Mouse (Mus musculus) forebrain, embryonic 15.5 days (tissue): ENCODE results near the gene Ros1. TPM values are rescaled to one million over a fixed set of nuclear protein-coding genes. Genes with fewer than 3 reads are reported as not detected.

Experiments used
- ATAC-seq: fragments of 200-750 bp; cut with Nextera tagmentation; replicated peaks from 2 replicates; pipeline ENCODE4 v1.8.0; 2017; ENCODE audit warnings: mild to moderate bottlenecking, moderate TSS enrichment, moderate library complexity
- H3K27ac ChIP-seq: fragments of 300-500 bp; sonication (generic); replicated peaks from 2 replicates; pipeline ENCODE4 v1.5.1; 2015; ENCODE audit warnings: mild to moderate bottlenecking, inconsistent platforms
- H3K27me3 ChIP-seq: fragments of 300-500 bp; sonication (generic); 2 replicates; pipeline ENCODE4 v1.6.1; 2015; ENCODE audit warnings: inconsistent platforms
- H3K36me3 ChIP-seq: fragments of 300-500 bp; sonication (generic); 2 replicates; pipeline ENCODE4 v1.6.1; 2015; ENCODE audit warnings: mild to moderate bottlenecking, inconsistent platforms
- H3K4me1 ChIP-seq: fragments of 300-500 bp; sonication (generic); 2 replicates; pipeline ENCODE4 v1.6.1; 2015; ENCODE audit warnings: inconsistent platforms
- H3K4me2 ChIP-seq: fragments of 300-500 bp; sonication (generic); replicated peaks from 2 replicates; pipeline ENCODE4 v1.6.1; 2015; ENCODE audit warnings: mild to moderate bottlenecking, inconsistent platforms
- H3K4me3 ChIP-seq: fragments of 300-500 bp; sonication (generic); 2 replicates; pipeline ENCODE4 v1.5.1; 2015; ENCODE audit warnings: mild to moderate bottlenecking, inconsistent platforms
- H3K9ac ChIP-seq: fragments of 300-500 bp; sonication (generic); replicated peaks from 2 replicates; pipeline ENCODE4 v1.6.1; 2015; ENCODE audit warnings: mild to moderate bottlenecking, inconsistent platforms
- H3K9me3 ChIP-seq: fragments of 300-500 bp; sonication (generic); 2 replicates; pipeline ENCODE4 v1.6.1; 2016; ENCODE audit warnings: inconsistent platforms
- WGBS: fragments of 180-500 bp; shearing (Covaris S2); methylation state at CpG from one replicate; pipeline ENCODE4 v1.1.7; 2015; ENCODE audit warnings: mixed read lengths; 5-methylcytosine and 5-hydroxymethylcytosine counted together
- polyA plus RNA-seq: library from polyadenylated mRNA; unstranded; fragments of >200 nt; fragmentation: Nextera tagmentation; extraction: Ambion mirVana; gene quantifications from 2 replicates; pipeline ENCODE4 v1.2.1, GENCODE M21; 2015

The Ros1 gene
- polyA plus RNA-seq, result not detected in 2 replicates

- Histone ChIP-seq H3K36me3 (no peaks in the 10 kb centered on the region), H3K9me3 (no peaks in the 10 kb centered on the region), H3K4me3 (no peak within 1 kb of the TSS), H3K9ac (no peak within 1 kb of the TSS), H3K4me1 (no peaks in the 10 kb centered on the region), H3K27me3 (no peaks in the 10 kb centered on the region), H3K4me2 (no peak within 1 kb of the TSS), H3K27ac (no peak within 1 kb of the TSS)
- ATAC-seq, result no peak
- 84% methylated on average over 7 of the region's 7 CpGs for WGBS
Measured at GRCm38 (mm10) chr10:52194957-52195852, at the start of gene Ros1. Gene Ros1, minus strand, starts transcription at chr10:52195244.

GRCm38 (mm10) chr10:52242680-52243323, 47.8 kb upstream of the Ros1 start:
- Histone ChIP-seq H3K4me1 (0 out of 2 replicates have a peak, but pooled peaks cover 2% of the 10 kb centered on the region), H3K4me2 (no peak overlapping the region), H3K9ac (no peak overlapping the region), H3K36me3 (no peaks in the 10 kb centered on the region), H3K9me3 (no peaks in the 10 kb centered on the region), H3K27me3 (no peaks in the 10 kb centered on the region), H3K4me3 (no peak overlapping the region), H3K27ac (no peak overlapping the region)
- 14% methylated on average over 7 of the region's 7 CpGs for WGBS
- ATAC-seq, result peak; percentile 38; the same call in 1 of the 2 replicates

- Histone ChIP-seq H3K27ac (no peak overlapping the region), H3K36me3 (no peaks in the 10 kb centered on the region), H3K27me3 (no peaks in the 10 kb centered on the region), H3K4me2 (no peak overlapping the region), H3K9ac (no peak overlapping the region), H3K4me1 (0 out of 2 replicates have a peak, but pooled peaks cover 2% of the 10 kb centered on the region), H3K9me3 (no peaks in the 10 kb centered on the region), H3K4me3 (no peak overlapping the region)
- ATAC-seq, result no peak
- WGBS, result 85% methylated on average over 5 of the region's 5 CpGs
Measured at GRCm38 (mm10) chr10:52242015-52242414, 47.0 kb upstream of the Ros1 start.

GRCm38 (mm10) chr10:52235461-52235860, 40.4 kb upstream of the Ros1 start:
- Histone ChIP-seq H3K4me3 (peak overlapping the region; percentile 64), H3K9ac (no peak overlapping the region), H3K36me3 (no peaks in the 10 kb centered on the region), H3K27ac (no peak overlapping the region), H3K9me3 (no peaks in the 10 kb centered on the region), H3K27me3 (no peaks in the 10 kb centered on the region), H3K4me1 (peaks cover 16% of the 10 kb centered on the region), H3K4me2 (peak overlapping the region; percentile 88)
- WGBS, result 78% methylated on average over 5 of the region's 5 CpGs
- no peak for ATAC-seq

GRCm38 (mm10) chr10:52234654-52234981, 39.6 kb upstream of the Ros1 start:
- Histone ChIP-seq H3K4me1 (peaks cover 16% of the 10 kb centered on the region), H3K27me3 (no peaks in the 10 kb centered on the region), H3K27ac (no peak overlapping the region; the same call in 1 of the 2 replicates), H3K36me3 (no peaks in the 10 kb centered on the region), H3K4me3 (peak overlapping the region; percentile 64), H3K9me3 (no peaks in the 10 kb centered on the region), H3K4me2 (peak overlapping the region; percentile 88), H3K9ac (peak overlapping the region; percentile 75; the same call in 1 of the 2 replicates)
- no peak for ATAC-seq
- 4% methylated on average over 7 of the region's 7 CpGs for WGBS

- under 1% methylated on average over 38 of the region's 40 CpGs for WGBS
Measured at GRCm38 (mm10) chr10:52233969-52234653, 39.1 kb upstream of the Ros1 start.

GRCm38 (mm10) chr10:52233301-52233968, 38.4 kb upstream of the Ros1 start, which contains the start of gene Dcbld1:
Gene Dcbld1, plus strand, starts transcription at chr10:52233619.
- WGBS, result under 1% methylated on average over 47 of the region's 60 CpGs
- peak; percentile 96 for ATAC-seq
- Histone ChIP-seq H3K4me1 (peaks cover 16% of the 10 kb centered on the region), H3K27me3 (no peaks in the 10 kb centered on the region), H3K9me3 (no peaks in the 10 kb centered on the region), H3K36me3 (no peaks in the 10 kb centered on the region), H3K4me2 (peak within 1 kb of the TSS; percentile 88), H3K27ac (peak within 1 kb of the TSS; percentile 80), H3K9ac (peak within 1 kb of the TSS; percentile 75), H3K4me3 (peak within 1 kb of the TSS; percentile 64)

More at GRCm38 (mm10) chr10:52233969-52234653, 39.1 kb upstream of the Ros1 start:
- H3K4me3 ChIP-seq, result peak overlapping the region; percentile 64
- peak overlapping the region; percentile 80 for H3K27ac ChIP-seq
- H3K4me1 ChIP-seq, result peaks cover 16% of the 10 kb centered on the region
- H3K27me3 ChIP-seq, result no peaks in the 10 kb centered on the region
- peak overlapping the region; percentile 88 for H3K4me2 ChIP-seq
- no peaks in the 10 kb centered on the region for H3K9me3 ChIP-seq
- peak overlapping the region; percentile 75 for H3K9ac ChIP-seq
- peak; percentile 70 for ATAC-seq
- no peaks in the 10 kb centered on the region for H3K36me3 ChIP-seq

- Histone ChIP-seq H3K4me1 (peaks cover 16% of the 10 kb centered on the region), H3K27ac (0 out of 2 replicates have a peak overlapping the region, but pooled peaks have one; percentile 5), H3K9ac (peak overlapping the region; percentile 75; the same call in 1 of the 2 replicates), H3K4me2 (peak overlapping the region; percentile 88), H3K36me3 (no peaks in the 10 kb centered on the region), H3K27me3 (no peaks in the 10 kb centered on the region), H3K4me3 (peak overlapping the region; percentile 64), H3K9me3 (no peaks in the 10 kb centered on the region)
- WGBS, result 9% methylated on average over 21 of the region's 21 CpGs
- peak; percentile 27 for ATAC-seq
Measured at GRCm38 (mm10) chr10:52232196-52233176, 37.4 kb upstream of the Ros1 start.

- no peak overlapping the region for H3K4me2 ChIP-seq
- no peaks in the 10 kb centered on the region for H3K9me3 ChIP-seq
- no peaks in the 10 kb centered on the region for H3K36me3 ChIP-seq
- WGBS, result 78% methylated on average over 3 of the region's 3 CpGs
- no peak overlapping the region for H3K9ac ChIP-seq
- H3K27me3 ChIP-seq, result no peaks in the 10 kb centered on the region
- H3K27ac ChIP-seq, result no peak overlapping the region
- H3K4me1 ChIP-seq, result no peaks in the 10 kb centered on the region
- H3K4me3 ChIP-seq, result no peak overlapping the region
- no peak for ATAC-seq
Measured at GRCm38 (mm10) chr10:52219600-52219999, 24.6 kb upstream of the Ros1 start.

GRCm38 (mm10) chr10:52217564-52217934, 22.5 kb upstream of the Ros1 start:
- no peak overlapping the region for H3K27ac ChIP-seq
- no peak overlapping the region for H3K4me3 ChIP-seq
- H3K9me3 ChIP-seq, result no peaks in the 10 kb centered on the region
- ATAC-seq, result peak; percentile 76
- no peaks in the 10 kb centered on the region for H3K4me1 ChIP-seq
- H3K4me2 ChIP-seq, result no peak overlapping the region
- 31% methylated on average over 7 of the region's 7 CpGs for WGBS
- H3K36me3 ChIP-seq, result no peaks in the 10 kb centered on the region
- no peak overlapping the region for H3K9ac ChIP-seq
- H3K27me3 ChIP-seq, result no peaks in the 10 kb centered on the region
